Mouse (Mus musculus) G1E (cell line): ENCODE measurements around the gene Bcl2l1.

Source experiments
- CTCF ChIP-seq: IDR thresholded peaks from 2 replicates; pipeline ENCODE4 v1.5.1; 2012; ENCODE audit warnings: low read depth, low read length, inconsistent platforms, mixed read lengths
- POLR2AphosphoS5 ChIP-seq: IDR thresholded peaks from 2 replicates; pipeline ENCODE4 v1.6.1; 2012; ENCODE audit warnings: low read depth, low read length, inconsistent platforms; ENCODE audit not compliant: insufficient replicate concordance

DNA sequence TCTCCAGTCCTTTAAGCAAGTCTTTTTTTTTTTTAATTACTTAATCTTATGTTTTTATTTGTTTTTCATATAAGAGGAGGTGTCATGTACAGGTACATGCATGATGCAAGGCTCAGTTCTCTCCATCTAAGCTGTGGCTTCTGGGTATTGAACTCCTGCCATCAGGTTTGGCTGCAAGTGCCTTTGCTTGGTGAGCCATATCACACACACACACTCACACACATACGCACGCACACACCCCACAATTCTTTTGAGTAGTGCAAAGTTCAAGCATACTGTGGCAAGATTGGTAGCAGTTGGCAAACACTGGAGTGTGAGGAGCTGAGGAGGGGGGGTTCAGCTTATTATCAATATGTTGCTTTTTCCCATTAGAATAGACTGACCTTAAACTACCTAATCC is 98.3 kb downstream of the Bcl2l1 start:
- TF ChIP-seq CTCF (no peak), POLR2AphosphoS5 (no peak)
